Mouse (Mus musculus) limb, embryonic 12.5 days (tissue): ENCODE results near the gene Cux2. TPM values are rescaled to one million over a fixed set of nuclear protein-coding genes. Genes with fewer than 3 reads are reported as not detected.

Source experiments
- ATAC-seq: fragments of 200-750 bp; cut with Nextera tagmentation; 2 replicates; pipeline ENCODE4 v1.8.0; 2017; ENCODE audit warnings: low read depth, moderate TSS enrichment; ENCODE audit not compliant: insufficient number of reproducible peaks, insufficient read depth, low FRiP score, low TSS enrichment
- H3K27ac ChIP-seq: fragments of 300-500 bp; sonication (generic); 2 replicates; pipeline ENCODE4 v1.5.1; 2016; ENCODE audit warnings: mild to moderate bottlenecking, moderate library complexity
- H3K27me3 ChIP-seq: fragments of 300-500 bp; sonication (generic); 2 replicates; pipeline ENCODE4 v1.6.1; 2016; ENCODE audit warnings: mild to moderate bottlenecking, moderate library complexity
- H3K36me3 ChIP-seq: fragments of 300-500 bp; sonication (generic); 2 replicates; pipeline ENCODE4 v1.6.1; 2016; ENCODE audit warnings: mild to moderate bottlenecking, moderate library complexity
- H3K4me1 ChIP-seq: fragments of 300-500 bp; sonication (generic); replicated peaks from 2 replicates; pipeline ENCODE4 v1.6.1; 2016
- H3K4me2 ChIP-seq: fragments of 300-500 bp; sonication (generic); 2 replicates; pipeline ENCODE4 v1.6.1; 2016; ENCODE audit warnings: mild to moderate bottlenecking, moderate library complexity
- H3K4me3 ChIP-seq: fragments of 300-500 bp; sonication (generic); replicated peaks from 2 replicates; pipeline ENCODE4 v1.5.1; 2016; ENCODE audit warnings: mild to moderate bottlenecking
- H3K9ac ChIP-seq: fragments of 300-500 bp; sonication (generic); replicated peaks from 2 replicates; pipeline ENCODE4 v1.6.1; 2016; ENCODE audit warnings: mild to moderate bottlenecking, moderate library complexity
- H3K9me3 ChIP-seq: fragments of 300-500 bp; sonication (generic); 2 replicates; pipeline ENCODE4 v1.6.1; 2016; ENCODE audit warnings: mild to moderate bottlenecking, moderate library complexity
- WGBS: fragments of 180-500 bp; shearing (Covaris S2); methylation state at CpG from one replicate; pipeline ENCODE4 v1.1.7; 2016; 5-methylcytosine and 5-hydroxymethylcytosine counted together
- polyA plus RNA-seq: library from polyadenylated mRNA; unstranded; fragments of >200 nt; fragmentation: Nextera tagmentation; extraction: Ambion mirVana; gene quantifications from 2 replicates; pipeline ENCODE4 v1.2.1, GENCODE M21; 2016

Gene Cux2
- polyA plus RNA-seq, 1 experiment from 2014 or later, result 5.0 TPM

DNA sequence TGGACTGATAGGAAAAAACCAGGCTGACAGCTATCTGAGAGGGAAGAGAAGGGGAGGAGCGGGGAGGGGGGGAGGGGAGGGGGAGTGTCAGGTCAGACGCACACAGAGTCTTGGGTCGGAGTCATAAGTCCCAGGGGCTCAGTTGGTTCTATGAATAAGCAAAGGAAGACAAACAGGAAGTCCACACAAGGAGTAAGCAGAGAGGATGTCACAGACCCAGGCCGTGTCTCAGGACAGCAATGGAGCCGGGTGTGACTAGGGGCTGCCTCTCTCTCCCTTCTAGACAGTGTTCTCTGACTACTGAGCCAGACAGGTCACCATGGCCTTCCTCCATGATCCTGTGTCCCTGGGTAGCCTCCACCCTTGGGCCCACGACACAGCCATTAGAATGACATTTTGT, 179.1 kb downstream of the Cux2 start:
- no peak overlapping the region for H3K27ac ChIP-seq
- H3K9ac ChIP-seq, result no peak overlapping the region
- no peak overlapping the region for H3K4me3 ChIP-seq
- ATAC-seq, result no peak
- H3K36me3 ChIP-seq, result no peaks in the 10 kb centered on the region
- no peaks in the 10 kb centered on the region for H3K4me1 ChIP-seq
- 0 out of 2 replicates have a peak, but pooled peaks cover 11% of the 10 kb centered on the region for H3K27me3 ChIP-seq
- WGBS, result 88% methylated on average over 6 of the region's 6 CpGs
- H3K4me2 ChIP-seq, result no peak overlapping the region
- no peaks in the 10 kb centered on the region for H3K9me3 ChIP-seq

DNA sequence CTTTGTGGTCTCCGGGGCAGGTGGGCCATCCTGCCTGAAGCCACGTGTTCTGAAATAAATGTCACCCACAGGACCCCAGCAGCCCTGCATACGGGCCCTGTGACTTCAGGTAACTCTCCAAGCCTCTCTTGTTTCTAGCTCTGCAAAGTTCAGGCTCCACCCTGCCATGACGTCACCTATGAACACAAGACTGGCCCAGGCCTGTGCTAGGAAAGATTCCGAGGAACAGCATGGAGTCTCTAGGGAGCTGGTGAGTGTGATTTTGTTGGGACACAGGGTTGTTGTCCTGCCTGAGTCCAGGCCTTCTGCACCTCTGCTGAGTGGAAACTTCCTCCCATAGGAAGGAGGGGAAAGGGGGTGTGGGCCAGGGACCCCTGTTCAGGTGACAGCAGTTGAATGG, 181.9 kb downstream of the Cux2 start:
- Histone ChIP-seq H3K9me3 (no peaks in the 10 kb centered on the region), H3K9ac (no peak overlapping the region), H3K4me1 (0 out of 2 replicates have a peak, but pooled peaks cover 3% of the 10 kb centered on the region), H3K4me3 (no peak overlapping the region), H3K4me2 (no peak overlapping the region), H3K36me3 (no peaks in the 10 kb centered on the region), H3K27me3 (0 out of 2 replicates have a peak, but pooled peaks cover 2% of the 10 kb centered on the region), H3K27ac (no peak overlapping the region)
- WGBS, result 50% methylated on average over 5 of the region's 5 CpGs
- ATAC-seq, result no peak

DNA sequence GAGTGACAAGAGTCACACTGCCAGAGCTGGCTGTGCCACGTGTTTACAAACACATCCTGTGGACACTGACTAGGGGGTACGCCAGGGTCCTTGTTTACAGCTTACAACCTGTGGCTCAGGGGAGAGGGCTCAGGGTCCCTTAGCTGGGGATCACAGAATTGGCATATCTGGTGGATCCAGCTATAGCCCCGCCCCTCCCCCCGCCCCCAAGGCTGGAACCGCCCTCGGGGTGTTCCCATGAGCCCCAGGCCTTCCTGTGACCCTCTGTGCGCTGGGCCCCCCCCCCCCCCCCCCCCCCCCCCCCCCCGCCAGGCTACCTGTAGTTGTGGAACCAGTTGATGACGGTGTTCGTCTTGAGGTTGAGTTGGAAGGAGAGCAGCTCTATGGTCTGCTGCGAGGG, 185.6 kb downstream of the Cux2 start:
- Histone ChIP-seq H3K27ac (no peak overlapping the region), H3K4me2 (peak overlapping the region; percentile 47), H3K36me3 (peaks cover 8% of the 10 kb centered on the region), H3K9ac (no peak overlapping the region), H3K4me1 (0 out of 2 replicates have a peak, but pooled peaks cover 3% of the 10 kb centered on the region), H3K9me3 (peaks cover 6% of the 10 kb centered on the region), H3K27me3 (0 out of 2 replicates have a peak, but pooled peaks cover 2% of the 10 kb centered on the region), H3K4me3 (0 out of 2 replicates have a peak overlapping the region, but pooled peaks have one; percentile 8)
- WGBS, result 8% methylated on average over 10 of the region's 11 CpGs
- no peak for ATAC-seq

DNA sequence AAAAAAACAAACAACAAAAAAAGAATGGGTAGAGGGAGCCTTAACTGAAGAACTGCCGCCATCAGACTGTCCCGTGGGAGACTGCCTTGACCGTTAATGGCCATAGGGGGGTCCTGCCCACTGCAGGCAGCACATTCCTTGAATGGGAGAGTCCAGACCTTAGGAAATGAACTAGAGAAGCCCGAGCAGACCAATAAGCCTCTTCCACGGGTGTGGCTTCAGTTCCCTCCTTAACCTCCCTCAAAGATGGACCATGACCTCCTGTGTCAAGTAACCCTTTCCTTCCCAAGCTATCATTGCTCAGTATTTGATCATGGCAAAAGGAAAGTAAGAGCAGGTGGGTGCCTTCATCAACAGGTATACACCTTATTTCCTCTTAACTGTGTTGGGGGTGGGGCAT, 187.9 kb downstream of the Cux2 start:
- Histone ChIP-seq H3K9me3 (peaks cover 6% of the 10 kb centered on the region), H3K4me2 (no peak overlapping the region), H3K9ac (no peak overlapping the region), H3K27ac (no peak overlapping the region), H3K36me3 (peaks cover 14% of the 10 kb centered on the region), H3K4me1 (0 out of 2 replicates have a peak, but pooled peaks cover 3% of the 10 kb centered on the region), H3K4me3 (no peak overlapping the region), H3K27me3 (0 out of 2 replicates have a peak, but pooled peaks cover 2% of the 10 kb centered on the region)
- ATAC-seq, result no peak
- WGBS, result 55% methylated on average over 5 of the region's 5 CpGs

DNA sequence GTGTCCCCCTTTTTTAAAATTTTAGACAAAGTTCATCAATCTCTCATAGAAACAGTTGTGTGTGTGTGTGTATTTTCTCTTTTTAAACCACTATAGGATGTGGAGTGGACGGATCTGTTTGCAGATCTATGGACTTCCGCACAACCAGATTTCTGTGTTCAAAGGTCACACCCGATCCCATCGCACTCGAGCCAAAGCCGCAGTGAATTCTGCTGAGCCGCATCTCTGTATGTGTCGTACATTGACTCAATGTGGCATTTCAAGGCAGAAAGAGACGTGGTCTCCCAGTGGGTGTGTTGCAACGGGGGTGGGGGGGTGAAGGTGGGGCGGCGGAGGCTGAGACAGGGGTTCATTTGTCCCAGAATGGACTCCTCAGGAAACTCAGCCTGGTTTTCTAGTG, 191.5 kb downstream of the Cux2 start:
- Histone ChIP-seq H3K36me3 (peaks cover 39% of the 10 kb centered on the region), H3K9ac (no peak overlapping the region), H3K27me3 (no peaks in the 10 kb centered on the region), H3K9me3 (peaks cover 6% of the 10 kb centered on the region), H3K4me3 (no peak overlapping the region), H3K4me2 (no peak overlapping the region), H3K4me1 (no peaks in the 10 kb centered on the region; the same call in 1 of the 2 replicates), H3K27ac (no peak overlapping the region)
- 92% methylated on average over 12 of the region's 12 CpGs for WGBS
- no peak for ATAC-seq

DNA sequence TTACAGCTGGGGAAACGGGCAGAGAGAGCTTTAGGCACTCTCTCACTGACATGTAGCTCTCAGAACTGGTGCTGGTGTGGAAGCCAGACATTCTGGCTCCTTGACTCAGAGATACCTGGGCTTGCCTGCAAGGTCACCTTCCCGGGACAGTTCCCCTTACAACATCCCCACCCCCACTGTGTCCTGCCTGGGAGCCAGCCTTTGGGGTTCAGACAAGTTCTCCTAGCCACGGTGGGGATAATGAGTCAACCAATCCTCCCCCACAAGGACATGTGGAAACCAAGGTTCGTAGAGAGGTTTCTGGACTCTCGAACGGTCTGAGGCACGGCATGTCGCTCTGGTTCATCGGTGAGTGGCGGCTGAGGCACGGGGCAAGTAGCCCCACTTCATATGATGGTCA, 193.2 kb downstream of the Cux2 start:
- ATAC-seq, result no peak
- Histone ChIP-seq H3K27ac (no peak overlapping the region), H3K9me3 (peaks cover 6% of the 10 kb centered on the region), H3K4me1 (no peaks in the 10 kb centered on the region; the same call in 1 of the 2 replicates), H3K9ac (no peak overlapping the region), H3K4me3 (no peak overlapping the region), H3K4me2 (no peak overlapping the region), H3K36me3 (peaks cover 56% of the 10 kb centered on the region), H3K27me3 (no peaks in the 10 kb centered on the region)
- 86% methylated on average over 11 of the region's 11 CpGs for WGBS

DNA sequence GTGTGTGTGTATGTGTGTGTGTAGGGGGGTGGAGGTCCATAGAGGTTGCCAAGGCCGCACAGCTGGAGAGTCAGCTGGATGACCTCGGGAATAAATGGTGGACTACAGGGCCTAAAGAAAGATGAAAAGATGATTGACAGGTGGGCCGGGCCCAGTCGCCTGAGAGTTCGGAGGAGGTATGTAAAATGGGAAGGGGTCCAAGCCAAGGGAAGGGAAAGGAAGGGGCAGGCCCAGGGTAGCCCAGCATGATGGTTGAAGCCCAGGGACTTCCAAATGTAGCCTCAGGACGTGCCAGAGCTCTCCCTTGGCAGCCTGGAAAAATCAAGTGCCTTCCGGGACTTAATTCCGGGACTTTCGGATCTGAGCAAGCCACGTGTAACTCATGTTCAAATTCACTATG, 195.1 kb downstream of the Cux2 start:
- ATAC-seq, result no peak
- H3K36me3 ChIP-seq, result peaks cover 56% of the 10 kb centered on the region
- H3K27ac ChIP-seq, result no peak overlapping the region
- no peaks in the 10 kb centered on the region for H3K27me3 ChIP-seq
- no peak overlapping the region for H3K9ac ChIP-seq
- H3K4me1 ChIP-seq, result peaks cover 14% of the 10 kb centered on the region
- WGBS, result 87% methylated on average over 10 of the region's 10 CpGs
- H3K4me3 ChIP-seq, result no peak overlapping the region
- no peak overlapping the region for H3K4me2 ChIP-seq
- H3K9me3 ChIP-seq, result no peaks in the 10 kb centered on the region

DNA sequence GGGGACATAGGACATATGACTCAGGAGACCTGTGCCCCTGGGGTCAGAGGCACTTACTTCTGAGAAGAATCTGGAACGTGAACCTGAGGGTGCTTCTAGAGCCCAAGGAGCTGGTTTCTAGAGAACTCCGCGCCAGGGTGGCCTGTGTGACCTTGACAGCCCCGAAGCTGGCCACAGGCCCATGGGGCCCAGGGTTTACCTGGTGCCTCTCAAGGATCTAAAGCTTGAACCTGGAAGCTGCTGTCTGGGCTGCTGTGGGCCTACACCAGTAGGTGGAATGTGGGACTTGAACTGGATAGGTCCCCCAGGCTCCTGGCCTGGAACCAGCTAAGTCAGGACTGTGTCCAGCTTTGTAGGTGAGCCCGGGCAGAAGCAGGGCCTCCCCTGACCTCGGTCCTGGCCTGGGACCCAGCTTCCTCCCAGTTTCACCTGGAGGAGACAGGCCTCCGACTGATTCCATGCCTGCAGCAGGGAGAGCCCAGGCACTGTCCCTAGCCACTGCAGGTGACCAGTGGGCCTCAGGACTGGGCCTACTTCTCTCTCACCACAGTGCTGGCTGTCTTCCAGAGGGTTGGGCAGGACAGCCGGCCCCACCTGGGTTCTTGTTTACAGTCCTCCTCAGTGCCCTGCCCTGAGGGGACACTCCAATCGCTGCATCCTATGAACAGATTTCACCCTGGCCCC, 196.4 kb downstream of the Cux2 start:
- H3K27me3 ChIP-seq, result no peaks in the 10 kb centered on the region
- H3K4me1 ChIP-seq, result peaks cover 18% of the 10 kb centered on the region
- no peak overlapping the region for H3K4me2 ChIP-seq
- no peaks in the 10 kb centered on the region for H3K9me3 ChIP-seq
- no peak for ATAC-seq
- H3K9ac ChIP-seq, result no peak overlapping the region
- no peak overlapping the region for H3K4me3 ChIP-seq
- no peak overlapping the region for H3K27ac ChIP-seq
- 93% methylated on average over 9 of the region's 9 CpGs for WGBS
- peaks cover 56% of the 10 kb centered on the region for H3K36me3 ChIP-seq

DNA sequence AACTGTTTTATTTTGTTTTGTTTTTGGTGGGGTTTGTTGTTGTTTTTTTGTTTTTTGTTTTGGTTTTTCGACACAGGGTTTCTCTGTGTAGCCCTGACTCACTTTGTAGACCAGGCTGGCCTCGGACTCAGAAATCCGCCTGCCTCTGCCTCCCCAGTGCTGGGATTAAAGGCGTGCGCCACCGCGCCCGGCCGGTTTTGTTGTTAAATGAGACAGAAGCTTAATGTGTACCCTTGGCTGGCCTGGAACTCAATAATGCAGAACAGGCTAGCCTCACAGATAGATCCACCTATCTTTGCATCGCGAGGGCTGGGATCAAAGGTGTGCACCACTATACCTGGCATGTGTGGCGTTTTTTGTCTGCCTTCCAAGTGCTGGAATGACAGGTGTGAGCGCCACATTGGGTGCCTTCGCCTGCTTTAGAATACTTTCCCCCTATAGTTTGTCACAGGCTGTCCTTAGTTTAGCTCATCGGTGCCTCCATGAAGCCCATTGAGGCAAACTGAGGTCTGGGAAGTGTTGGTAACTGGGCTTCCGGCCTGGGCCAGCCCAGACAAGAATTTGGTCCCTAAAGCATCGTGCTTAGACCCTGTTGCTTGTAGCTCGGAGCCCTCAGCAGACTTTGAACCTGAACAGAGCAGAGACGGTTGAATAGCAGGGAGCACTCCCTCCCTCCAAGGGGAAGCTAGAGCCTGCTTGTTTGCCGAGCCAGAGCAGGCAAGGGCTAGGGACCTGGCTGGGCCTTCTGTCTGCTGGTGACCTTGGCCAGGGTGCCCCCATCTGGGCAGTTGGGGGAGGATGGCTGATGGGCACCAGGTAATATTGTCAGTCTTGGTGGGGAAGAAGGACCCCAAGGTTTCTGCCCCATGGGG, 200.2 kb downstream of the Cux2 start:
- H3K4me3 ChIP-seq, result peak overlapping the region; percentile 83
- peak overlapping the region; percentile 88 for H3K9ac ChIP-seq
- peaks cover 23% of the 10 kb centered on the region for H3K4me1 ChIP-seq
- peak overlapping the region; percentile 72 for H3K4me2 ChIP-seq
- H3K27ac ChIP-seq, result no peak overlapping the region
- peaks cover 13% of the 10 kb centered on the region; the same call in 1 of the 2 replicates for H3K27me3 ChIP-seq
- WGBS, result 42% methylated on average over 20 of the region's 20 CpGs
- ATAC-seq, result no peak
- peaks cover 38% of the 10 kb centered on the region for H3K36me3 ChIP-seq
- no peaks in the 10 kb centered on the region for H3K9me3 ChIP-seq

DNA sequence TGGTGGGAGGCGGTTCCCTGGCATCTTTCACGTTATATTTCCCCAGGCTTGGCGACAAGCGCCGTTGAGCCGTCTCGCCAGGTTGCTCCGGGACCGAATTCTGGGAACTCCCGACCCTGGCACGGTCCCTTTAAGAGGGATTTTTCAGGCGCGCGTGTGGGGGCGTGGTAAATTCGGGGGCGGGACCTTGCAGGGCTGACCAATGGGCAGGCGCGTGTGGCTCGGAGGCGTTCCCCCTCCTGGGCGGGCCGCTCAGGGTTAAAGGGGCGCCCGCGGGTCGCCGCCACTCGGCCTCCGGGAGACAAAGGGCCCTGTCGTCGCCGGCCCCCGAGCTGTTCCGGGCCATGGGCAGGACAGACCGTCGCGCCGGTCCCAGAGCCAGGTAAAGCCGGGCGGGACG, 201.2 kb downstream of the Cux2 start, which contains the start of gene Pheta1:
Gene Pheta1, plus strand, starts transcription at position 242 of the 400 bp plus-strand sequence.
- Histone ChIP-seq H3K9me3 (no peaks in the 10 kb centered on the region), H3K9ac (peak within 1 kb of the TSS; percentile 88), H3K27me3 (peaks cover 22% of the 10 kb centered on the region), H3K4me1 (peaks cover 23% of the 10 kb centered on the region), H3K36me3 (peaks cover 28% of the 10 kb centered on the region), H3K4me2 (peak within 1 kb of the TSS; percentile 72), H3K27ac (peak within 1 kb of the TSS; percentile 83), H3K4me3 (peak within 1 kb of the TSS; percentile 83)
- ATAC-seq, result peak; percentile 86
- under 1% methylated on average over 42 of the region's 42 CpGs for WGBS

DNA sequence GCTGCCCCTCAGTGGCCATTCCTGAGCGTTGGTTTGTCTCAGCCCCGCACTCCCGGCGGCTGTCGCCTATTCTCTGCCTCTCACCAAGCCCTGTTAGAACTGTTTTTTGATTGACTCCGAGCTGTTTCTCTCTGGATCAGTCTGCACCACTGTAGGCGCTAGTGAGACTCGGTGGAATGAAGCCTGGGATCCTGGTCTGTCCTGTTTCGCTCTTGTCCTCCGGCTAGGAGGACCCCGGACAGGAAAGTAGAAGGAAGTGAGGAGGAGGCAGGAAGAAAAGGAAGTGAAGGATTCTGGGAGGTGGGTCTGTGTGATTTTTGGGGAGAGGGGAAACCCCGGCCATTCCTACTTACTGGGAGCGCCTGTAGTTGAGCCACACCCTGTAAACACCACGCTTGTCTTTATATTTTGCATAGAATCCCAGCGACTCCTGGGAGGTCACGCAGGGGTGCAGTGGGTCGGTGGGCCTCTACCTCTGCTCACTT, 201.8 kb downstream of the Cux2 start:
- Histone ChIP-seq H3K27me3 (peaks cover 28% of the 10 kb centered on the region), H3K4me3 (peak overlapping the region; percentile 83), H3K9ac (peak overlapping the region; percentile 88), H3K9me3 (no peaks in the 10 kb centered on the region), H3K4me1 (peaks cover 23% of the 10 kb centered on the region), H3K36me3 (peaks cover 21% of the 10 kb centered on the region), H3K4me2 (peak overlapping the region; percentile 72), H3K27ac (peak overlapping the region; percentile 83)
- 0 out of 2 replicates have a peak, but pooled peaks have one; percentile 26 for ATAC-seq
- WGBS, result under 1% methylated on average over 17 of the region's 17 CpGs
